Mouse (Mus musculus): ENCODE data around the gene Tmem206.
A peak's percentile ranks its signal among the peaks of the same experiment; 100 is the strongest.

Tmem206 gene

GRCm38 (mm10) chr1:191307766-191308455, 17.8 kb upstream of the Tmem206 start:
- no peak for DNase-seq (ENCODE audit: low spot score)

GRCm38 (mm10) chr1:191311296-191311898, 14.3 kb upstream of the Tmem206 start:
- no peak for DNase-seq (ENCODE audit: low spot score)

GRCm38 (mm10) chr1:191312513-191312941, 13.2 kb upstream of the Tmem206 start:
- DNase-seq (ENCODE audit: low spot score), result peak; percentile 80

GRCm38 (mm10) chr1:191313158-191313557, 12.6 kb upstream of the Tmem206 start:
- no peak for DNase-seq (ENCODE audit: low spot score)

GRCm38 (mm10) chr1:191313926-191314325, 11.8 kb upstream of the Tmem206 start:
- DNase-seq (ENCODE audit: low spot score), result no peak

- no peak for DNase-seq (ENCODE audit: low spot score)
Observed at GRCm38 (mm10) chr1:191316818-191317217, 8.9 kb upstream of the Tmem206 start.

GRCm38 (mm10) chr1:191317591-191318196, 8.0 kb upstream of the Tmem206 start, which contains the start of gene Nenf:
TSS of gene Nenf (minus strand) at chr1:191318194.
- DNase-seq (ENCODE audit: low spot score), result peak; percentile 88

GRCm38 (mm10) chr1:191318686-191319085, 7.0 kb upstream of the Tmem206 start:
- peak; percentile 56 for DNase-seq (ENCODE audit: low spot score)

GRCm38 (mm10) chr1:191323381-191323780, 2.3 kb upstream of the Tmem206 start:
- DNase-seq (ENCODE audit: low spot score), result no peak

- DNase-seq (ENCODE audit: low spot score), result no peak
Observed at GRCm38 (mm10) chr1:191324733-191325590, 750 bp upstream of the Tmem206 start.

- peak; percentile 50 for DNase-seq (ENCODE audit: low spot score)
Observed at GRCm38 (mm10) chr1:191326233-191326882, 646 bp downstream of the Tmem206 start.

GRCm38 (mm10) chr1:191327258-191327657, 1.5 kb downstream of the Tmem206 start:
- DNase-seq (ENCODE audit: low spot score), result no peak

- peak; percentile 80 for DNase-seq (ENCODE audit: low spot score)
Observed at GRCm38 (mm10) chr1:191328019-191328441, 2.3 kb downstream of the Tmem206 start.

GRCm38 (mm10) chr1:191330356-191330755, 4.6 kb downstream of the Tmem206 start:
- DNase-seq (ENCODE audit: low spot score), result no peak

GRCm38 (mm10) chr1:191334500-191334899, 8.8 kb downstream of the Tmem206 start:
- no peak for DNase-seq (ENCODE audit: low spot score)

- DNase-seq (ENCODE audit: low spot score), result no peak
Observed at GRCm38 (mm10) chr1:191339876-191340275, 14.2 kb downstream of the Tmem206 start.

- no peak for DNase-seq (ENCODE audit: low spot score)
Observed at GRCm38 (mm10) chr1:191340530-191340929, 14.8 kb downstream of the Tmem206 start.

- DNase-seq (ENCODE audit: low spot score), result no peak
Observed at GRCm38 (mm10) chr1:191347602-191348001, 21.9 kb downstream of the Tmem206 start.

- no peak for DNase-seq (ENCODE audit: low spot score)
Observed at GRCm38 (mm10) chr1:191348592-191348991, 22.9 kb downstream of the Tmem206 start.

- no peak for DNase-seq (ENCODE audit: low spot score)
Observed at GRCm38 (mm10) chr1:191348996-191349395, 23.3 kb downstream of the Tmem206 start.

GRCm38 (mm10) chr1:191349486-191350037, 23.9 kb downstream of the Tmem206 start:
- DNase-seq (ENCODE audit: low spot score), result no peak

Measured in ovary, postnatal 36 days (tissue).